Mouse (Mus musculus) liver, embryonic 14.5 days (tissue): Measurements from ENCODE around the gene Rab14.

ENCODE experiments used
- CTCF ChIP-seq: IDR thresholded peaks from 2 replicates; pipeline ENCODE4 v1.5.1; 2016; ENCODE audit warnings: antibody characterized with exemption, low read depth, control low read depth
- EP300 ChIP-seq: IDR thresholded peaks from 2 replicates; pipeline ENCODE4 v1.6.1; 2016; ENCODE audit warnings: antibody characterized with exemption, low read depth

GRCm38 (mm10) chr2:35211681-35212080, 10.8 kb upstream of the Rab14 start:
- TF ChIP-seq CTCF (no peak), EP300 (no peak)
